Mouse (Mus musculus) CH12.LX (cell line): ENCODE results near the gene Tlx3. TPM values are rescaled to one million over a fixed set of nuclear protein-coding genes. Genes with fewer than 3 reads are reported as not detected.

ENCODE experiments used
- DNase-seq: peaks from one replicate; pipeline ENCODE4 v3.0.0-alpha.2; 2013; ENCODE audit errors: extremely low read depth
- H3K27ac ChIP-seq: 2 replicates; pipeline ENCODE4 v1.5.1; 2012; ENCODE audit warnings: low read depth, mild to moderate bottlenecking, control low read depth, moderate library complexity; ENCODE audit not compliant: insufficient read depth
- H3K27me3 ChIP-seq: replicated peaks from 2 replicates; pipeline ENCODE3; 2012; ENCODE audit warnings: inconsistent platforms
- H3K36me3 ChIP-seq, 2 experiments: replicated peaks in 1 of 2; 2 replicates each; pipeline versions ENCODE3 to v1.6.1; 2012; ENCODE audit warnings: inconsistent platforms in 1 of 2, low read length in 1 of 2, mild to moderate bottlenecking in 1 of 2, mixed read lengths in 1 of 2, moderate library complexity in 1 of 2; ENCODE audit not compliant: control insufficient read depth in 1 of 2, insufficient read depth in 1 of 2
- H3K4me1 ChIP-seq, 2 experiments: 2 replicates each; pipeline ENCODE4 v1.6.1; 2012; ENCODE audit warnings: inconsistent platforms in 1 of 2, moderate library complexity in 1 of 2; ENCODE audit not compliant: insufficient read depth in 2 of 2, control insufficient read depth in 1 of 2
- H3K4me2 ChIP-seq: 2 replicates; pipeline ENCODE4 v1.6.1; 2012; ENCODE audit warnings: low read depth, mild to moderate bottlenecking, control low read depth; ENCODE audit not compliant: poor library complexity, insufficient read depth, severe bottlenecking
- H3K4me3 ChIP-seq, 3 experiments: fragments of 150-350 bp in 1 of 3; sonication (generic) in 1 of 3; replicated peaks in 1 of 3; 2 replicates each; pipeline versions ENCODE3 to v1.5.1; 2011 to 2012; ENCODE audit warnings: low read depth in 2 of 3, low read length in 2 of 3, mild to moderate bottlenecking in 2 of 3, moderate library complexity in 2 of 3, control low read depth in 1 of 3, improper control_type of control experiment in 1 of 3, inconsistent platforms in 1 of 3, mixed read lengths in 1 of 3; ENCODE audit not compliant: poor library complexity in 1 of 3
- H3K79me2 ChIP-seq: replicated peaks from 2 replicates; pipeline ENCODE4 v1.6.1; 2012; ENCODE audit warnings: mild to moderate bottlenecking, moderate library complexity; ENCODE audit not compliant: control insufficient read depth, poor library complexity, insufficient read depth, severe bottlenecking; ENCODE audit errors: extremely low read depth
- H3K9ac ChIP-seq: 2 replicates; pipeline ENCODE4 v1.6.1; 2012; ENCODE audit warnings: low read depth, mild to moderate bottlenecking, control low read depth, moderate library complexity; ENCODE audit not compliant: insufficient read depth
- H3K9me3 ChIP-seq: replicated peaks from 2 replicates; pipeline ENCODE3; 2012; ENCODE audit warnings: low read length, inconsistent platforms, mixed read lengths
- CTCF ChIP-seq, 2 experiments: IDR thresholded peaks in 1 of 2; conservative IDR thresholded peaks in 1 of 2; 2 replicates each; pipeline ENCODE4 v1.5.1; 2011 to 2012; ENCODE audit warnings: low read depth in 2 of 2, low read length in 2 of 2, improper control_type of control experiment in 1 of 2, inconsistent platforms in 1 of 2, mild to moderate bottlenecking in 1 of 2, moderate library complexity in 1 of 2
- E2F4 ChIP-seq: IDR thresholded peaks from 2 replicates; pipeline ENCODE4 v1.6.1; 2011; ENCODE audit warnings: low read depth, low read length, improper control_type of control experiment; ENCODE audit not compliant: insufficient replicate concordance
- EP300 ChIP-seq: IDR thresholded peaks from 2 replicates; pipeline ENCODE4 v1.6.1; 2011; ENCODE audit warnings: low read length, improper control_type of control experiment
- HCFC1 ChIP-seq: IDR thresholded peaks from 2 replicates; pipeline ENCODE4 v1.6.1; 2012; ENCODE audit warnings: low read depth, mild to moderate bottlenecking, inconsistent platforms, low read length, improper control_type of control experiment
- IRF4 ChIP-seq: IDR thresholded peaks from 2 replicates; pipeline ENCODE4 v1.6.1; 2014; ENCODE audit warnings: low read depth, mild to moderate bottlenecking, inconsistent platforms, low read length, improper control_type of control experiment
- MAFK ChIP-seq: IDR thresholded peaks from 2 replicates; pipeline ENCODE4 v1.6.1; 2011; ENCODE audit warnings: low read length, improper control_type of control experiment; ENCODE audit not compliant: insufficient replicate concordance
- MAX ChIP-seq: IDR thresholded peaks from 2 replicates; pipeline ENCODE4 v1.6.1; 2011; ENCODE audit warnings: low read length, improper control_type of control experiment
- MAZ ChIP-seq: IDR thresholded peaks from 2 replicates; pipeline ENCODE4 v1.6.1; 2012; ENCODE audit warnings: low read depth, mild to moderate bottlenecking, inconsistent platforms, low read length, improper control_type of control experiment, moderate library complexity
- PAX5 ChIP-seq: IDR thresholded peaks from 2 replicates; pipeline ENCODE4 v1.6.1; 2012; ENCODE audit warnings: low read length, inconsistent platforms, mixed read lengths
- POLR2A ChIP-seq: IDR thresholded peaks from 2 replicates; pipeline ENCODE4 v1.6.1; 2011; ENCODE audit warnings: low read depth, mild to moderate bottlenecking, improper control_type of control experiment, low read length
- POLR2AphosphoS2 ChIP-seq: IDR thresholded peaks from 2 replicates; pipeline ENCODE4 v1.6.1; 2011; ENCODE audit warnings: low read depth, low read length, improper control_type of control experiment
- RCOR1 ChIP-seq: conservative IDR thresholded peaks from 2 replicates; pipeline ENCODE4 v1.6.1; 2012; ENCODE audit warnings: low read depth, mild to moderate bottlenecking, inconsistent platforms, low read length, improper control_type of control experiment
- SIN3A ChIP-seq: IDR thresholded peaks from 2 replicates; pipeline ENCODE4 v1.6.1; 2012; ENCODE audit warnings: low read length, improper control_type of control experiment, inconsistent platforms
- TBP ChIP-seq: conservative IDR thresholded peaks from 2 replicates; pipeline ENCODE4 v1.6.1; 2011; ENCODE audit warnings: low read depth, low read length, improper control_type of control experiment
- dilution Hi-C: fragments of 300-500 bp; cut with MboI; formaldehyde crosslinking; loops from 2 replicates; pipeline ENCODE4 v1.14.3; 2020; ENCODE audit warnings: low sequenced_read_pairs; ENCODE audit not compliant: extremely low pct_unique_long_range_greater_than_20kb, extremely low pct_ligation_motif_present
- in situ Hi-C: fragments of 300-500 bp; cut with MboI; formaldehyde crosslinking; loops from 3 replicates; pipeline ENCODE4 v1.14.3; 2019; ENCODE audit warnings: low sequenced_read_pairs, low pct_ligation_motif_present, low pct_unique_long_range_greater_than_20kb, mixed read lengths
- polyA plus RNA-seq: library from polyadenylated mRNA; unstranded; fragments of >175 nt; gene quantifications from 2 replicates; pipeline ENCODE4 v1.2.1, GENCODE M21; 2012; ENCODE audit warnings: low read depth; ENCODE audit not compliant: insufficient read length
- total RNA-seq, 2 experiments: library from RNA; depleted of rRNA; stranded (reverse); fragments of 300-350 nt in 1 of 2; fragments of >200 nt in 1 of 2; gene quantifications; 2 replicates each; pipeline ENCODE4 v1.2.3; 2012 to 2014

The Tlx3 gene
- total and polyA plus RNA-seq, 3 experiments, result not detected

- Histone ChIP-seq H3K27me3 (no peaks in the 10 kb centered on the region), H3K27ac (no peak overlapping the region), H3K79me2 (no peaks in the 10 kb centered on the region), H3K4me1 (peaks cover 0 to 8% of the 10 kb centered on the region in 2 experiments; a peak in 2 of 4 replicates), H3K4me2 (no peak overlapping the region), H3K4me3 (no peak overlapping the region), H3K9ac (no peak overlapping the region), H3K36me3 (no peaks in the 10 kb centered on the region), H3K9me3 (no peaks in the 10 kb centered on the region)
- DNase-seq, result no peak
- TF ChIP-seq RCOR1, result no peak
- TF ChIP-seq CTCF (conservative IDR thresholded peaks at IDR 0.05 in 1 of 2, IDR thresholded peaks at IDR 0.05 in 1 of 2; ENCODE audit: low read depth in 2 of 2, low read length in 2 of 2), result no peak
- no peak for TF ChIP-seq EP300
- no peak for TF ChIP-seq POLR2A
- TF ChIP-seq MAZ, result no peak
- TF ChIP-seq HCFC1, result no peak
- TF ChIP-seq MAX, result no peak
- TF ChIP-seq POLR2AphosphoS2, result no peak
- no peak for TF ChIP-seq TBP
- no peak for TF ChIP-seq E2F4
- TF ChIP-seq PAX5, result no peak
- no peak for TF ChIP-seq SIN3A
- no peak for TF ChIP-seq IRF4
- dilution Hi-C loops, result no loop called here
- in situ Hi-C loops, result no loop called here
Observed at GRCm38 (mm10) chr11:33228186-33228585, 24.8 kb upstream of the Tlx3 start.

- Histone ChIP-seq H3K4me2 (no peak overlapping the region), H3K4me3 (no peak overlapping the region), H3K9ac (no peak overlapping the region), H3K4me1 (peaks cover 0 to 6% of the 10 kb centered on the region in 2 experiments; a peak in 2 of 4 replicates), H3K27me3 (no peaks in the 10 kb centered on the region), H3K9me3 (no peaks in the 10 kb centered on the region), H3K79me2 (no peaks in the 10 kb centered on the region), H3K36me3 (no peaks in the 10 kb centered on the region), H3K27ac (no peak overlapping the region)
- dilution Hi-C loops, result no loop called here
- in situ Hi-C loops, result no loop called here
- TF ChIP-seq RCOR1, result no peak
- no peak for DNase-seq
Observed at GRCm38 (mm10) chr11:33226516-33226915, 23.1 kb upstream of the Tlx3 start.

GRCm38 (mm10) chr11:33221566-33222365 lies 18.4 kb upstream of the Tlx3 start:
- H3K9ac ChIP-seq, result no peak overlapping the region
- in situ Hi-C loops, result no loop called here
- TF ChIP-seq MAFK, result no peak
- peak; percentile 12 for DNase-seq
- dilution Hi-C loops, result no loop called here
- no peak overlapping the region for H3K4me2 ChIP-seq
- no peaks in the 10 kb centered on the region for H3K36me3 ChIP-seq
- H3K79me2 ChIP-seq, result no peaks in the 10 kb centered on the region
- peaks cover 0 to 5% of the 10 kb centered on the region in 2 experiments; a peak in 2 of 4 replicates for H3K4me1 ChIP-seq
- H3K27ac ChIP-seq, result no peak overlapping the region
- H3K9me3 ChIP-seq, result no peaks in the 10 kb centered on the region
- no peaks in the 10 kb centered on the region for H3K27me3 ChIP-seq
- no peak overlapping the region for H3K4me3 ChIP-seq
